Mouse (Mus musculus): ENCODE measurements around the gene Trim47.

The Trim47 gene

DNA sequence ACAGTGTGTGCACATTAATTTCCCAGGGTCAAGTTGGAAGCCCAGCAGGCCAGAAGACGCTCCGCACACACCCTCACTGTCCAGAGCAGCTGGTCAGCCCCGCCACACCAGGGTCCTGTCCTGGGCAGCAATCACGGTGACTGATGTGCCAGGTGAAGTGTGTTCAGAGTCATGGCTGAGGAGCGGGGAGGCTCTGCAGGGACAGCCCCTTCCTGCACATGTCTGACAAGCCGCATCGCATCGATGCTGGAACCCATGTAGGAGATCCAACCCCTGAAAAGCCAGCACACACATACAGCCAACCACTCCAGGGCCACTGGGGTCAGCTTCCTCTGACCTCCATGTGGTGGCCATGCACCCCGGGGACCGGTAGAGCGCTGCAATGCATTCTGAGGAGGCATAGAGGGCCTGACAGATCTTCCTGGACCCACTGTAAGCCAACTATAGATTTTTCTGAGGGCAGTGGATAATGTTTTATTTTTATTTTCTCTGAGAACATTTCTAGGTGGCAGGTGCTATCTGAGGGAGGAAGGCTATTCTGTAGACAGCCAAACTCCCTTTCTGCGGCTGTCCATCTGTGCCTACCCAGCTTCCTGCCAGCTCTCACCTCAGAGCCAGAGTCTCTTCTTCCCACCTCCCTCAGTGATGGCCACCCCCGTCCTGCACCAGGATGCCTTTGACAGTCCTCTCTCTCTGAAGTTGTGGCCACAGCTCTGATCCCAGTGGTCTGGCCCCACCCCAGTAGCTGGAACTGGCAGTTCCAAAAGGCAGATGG, 65.2 kb downstream of the Trim47 start:
- DNase-seq (ENCODE audit: low read depth), result no peak

DNA sequence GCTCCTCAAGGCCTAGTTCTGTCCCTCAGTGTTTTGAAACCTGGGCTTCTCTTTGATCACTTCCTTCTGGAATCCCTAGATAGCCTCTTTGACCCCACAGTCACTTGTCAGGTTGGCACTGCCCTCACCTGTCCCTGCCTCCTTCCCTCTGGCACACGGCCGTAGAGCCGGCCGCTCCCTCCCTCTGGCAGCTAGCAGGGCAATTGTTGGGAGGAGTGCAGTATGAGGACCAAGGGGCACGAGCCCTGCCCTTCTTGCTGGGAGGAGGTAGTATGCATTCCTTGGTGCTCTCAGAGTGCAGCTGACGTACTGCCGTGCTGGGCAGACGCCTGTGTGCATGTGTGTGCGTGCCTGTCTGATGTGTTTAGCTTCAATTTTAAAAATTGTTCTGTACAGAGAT, 66.4 kb downstream of the Trim47 start:
- no peak for DNase-seq (ENCODE audit: low read depth)

DNA sequence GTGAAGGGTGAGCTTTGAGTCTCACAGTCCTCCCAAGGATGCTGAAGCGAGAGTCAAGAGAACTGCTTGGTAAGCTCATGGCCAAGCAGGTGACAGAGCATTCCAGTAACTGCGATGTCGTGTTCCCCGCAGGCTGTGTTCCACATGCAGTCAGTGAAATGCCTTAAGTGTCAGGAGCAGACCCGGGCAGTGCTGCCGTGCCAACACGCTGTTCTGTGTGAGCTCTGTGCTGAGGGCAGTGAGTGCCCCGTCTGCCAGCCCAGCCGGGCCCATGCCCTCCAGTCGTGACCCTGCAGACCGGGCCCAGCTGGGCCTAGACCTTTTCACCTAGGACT, 67.4 kb downstream of the Trim47 start:
- DNase-seq (ENCODE audit: low read depth), result no peak

DNA sequence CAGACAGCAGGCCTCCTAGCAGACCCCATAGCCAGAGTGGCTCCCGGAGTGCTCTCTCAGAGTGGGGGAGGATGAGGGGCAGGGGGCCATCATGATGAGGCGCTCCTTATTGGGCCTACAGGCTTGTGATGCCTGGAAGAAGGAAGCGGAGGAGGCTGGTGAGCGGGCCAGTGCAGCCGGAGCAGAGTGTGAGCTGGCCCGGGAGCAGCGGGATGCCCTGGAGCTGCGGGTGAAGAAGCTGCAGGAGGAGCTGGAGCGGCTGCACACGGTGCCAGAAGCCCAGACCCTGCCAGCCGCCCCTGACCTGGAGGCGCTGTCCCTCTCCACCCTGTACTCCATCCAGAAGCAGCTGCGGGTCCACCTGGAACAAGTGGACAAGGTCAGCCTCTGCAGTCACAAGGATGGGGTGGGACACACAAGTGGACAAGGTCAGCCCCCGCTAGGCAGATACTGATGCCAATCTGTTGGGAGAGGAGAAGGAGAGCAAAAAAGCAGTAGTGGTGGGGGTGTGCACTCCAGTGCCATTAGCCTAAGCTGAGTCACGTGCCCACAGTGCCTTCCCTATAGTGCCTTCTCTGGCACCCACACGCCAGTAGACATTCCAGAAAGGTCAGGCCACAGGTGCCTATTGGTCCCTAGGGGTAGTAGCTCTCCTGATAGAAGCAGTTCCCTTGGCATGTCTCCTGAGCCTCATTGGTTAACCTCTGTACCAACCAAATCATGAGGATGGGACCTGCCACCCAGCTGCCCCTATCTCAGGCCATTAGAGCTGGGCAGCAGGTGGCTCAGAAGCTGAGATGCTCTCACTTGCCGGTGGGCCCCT, 67.9 kb downstream of the Trim47 start:
- DNase-seq (ENCODE audit: low read depth), result no peak

DNA sequence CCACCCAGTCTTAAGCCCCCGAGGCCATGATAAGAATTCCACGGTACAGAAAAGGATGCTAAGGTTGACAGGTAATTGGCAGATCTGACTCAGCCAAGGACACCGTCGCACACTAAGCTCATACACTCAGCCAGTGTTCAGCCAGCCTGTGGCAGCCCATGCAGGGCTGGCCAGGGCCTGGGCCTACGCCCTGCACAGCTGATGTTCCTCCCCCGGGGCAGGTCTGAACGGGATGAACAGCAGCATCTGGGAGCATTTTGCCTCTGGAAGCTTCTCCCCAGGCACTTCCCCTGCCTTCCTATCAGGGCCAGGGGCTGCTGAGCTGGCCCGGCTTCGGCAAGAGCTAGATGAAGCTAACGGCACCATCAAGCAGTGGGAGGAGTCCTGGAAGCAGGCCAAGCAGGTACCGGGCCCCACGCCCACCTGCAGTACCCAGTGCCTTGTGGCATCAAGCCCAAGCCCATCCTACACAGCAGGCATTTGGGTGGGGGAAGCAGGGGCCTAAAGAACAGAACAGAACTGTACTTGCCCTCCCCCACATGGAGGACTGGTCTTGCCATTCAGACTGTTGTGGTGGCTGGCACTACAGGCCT, 68.9 kb downstream of the Trim47 start:
- DNase-seq (ENCODE audit: low read depth), result no peak

DNA sequence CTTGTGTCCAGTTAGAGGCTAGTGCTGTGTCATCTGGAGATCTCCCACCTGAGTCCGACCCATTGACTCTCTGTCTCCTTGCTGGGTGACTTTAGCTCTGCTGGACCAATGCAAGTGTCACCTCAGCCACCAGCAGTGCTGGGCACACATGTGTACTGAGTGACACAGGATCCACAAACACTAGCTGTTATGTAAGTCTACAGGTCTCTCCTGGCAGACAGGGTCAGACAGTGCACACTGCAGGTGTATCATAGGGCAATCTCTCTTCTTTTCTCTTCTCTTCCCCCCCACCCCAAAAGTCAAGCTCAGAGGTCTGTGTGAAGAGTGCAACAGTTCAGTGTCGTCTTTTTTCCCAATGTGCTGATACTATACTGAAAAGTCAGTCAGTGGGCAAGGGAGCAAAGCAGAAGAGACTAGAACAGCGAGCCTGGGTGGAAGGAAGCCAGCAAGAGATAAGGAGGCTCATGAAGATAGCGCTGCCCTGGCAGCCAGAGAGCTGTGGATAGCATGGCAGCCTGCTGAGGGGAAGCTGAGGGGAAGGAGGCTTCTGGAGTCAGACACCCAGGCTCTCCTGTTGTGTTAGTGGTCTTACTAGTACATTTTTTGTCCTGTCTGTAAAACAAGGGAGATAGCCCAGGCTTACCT, 69.7 kb downstream of the Trim47 start:
- DNase-seq (ENCODE audit: low read depth), result peak; percentile 56

DNA sequence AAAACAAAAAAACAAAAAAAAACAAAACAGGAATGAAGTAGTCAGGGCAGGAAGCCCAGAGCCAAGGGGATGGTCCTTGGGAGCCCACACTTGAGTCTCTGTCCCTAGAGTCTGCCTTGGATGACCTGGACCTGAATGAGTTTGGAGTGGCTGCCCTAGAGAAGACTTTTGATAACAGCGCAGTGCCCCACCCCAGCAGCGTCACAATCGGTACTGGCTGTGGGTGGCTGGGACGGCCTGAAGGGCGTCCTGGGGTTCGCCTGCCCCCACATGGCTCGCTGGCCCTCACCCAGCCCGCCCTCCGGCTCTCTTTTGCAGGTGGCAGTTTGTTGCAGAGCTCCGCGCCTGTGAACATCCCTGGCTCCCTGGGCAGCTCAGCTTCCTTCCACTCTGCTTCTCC, 71.1 kb downstream of the Trim47 start:
- no peak for DNase-seq (ENCODE audit: low read depth)
